Mouse (Mus musculus): ENCODE results near the gene Gid4.

- TF ChIP-seq CTCF (IDR thresholded peaks at IDR 0.05; ENCODE audit: low read depth, low read length), result peak; percentile 77
- TF ChIP-seq POLR2AphosphoS5 (IDR thresholded peaks at IDR 0.05; ENCODE audit: insufficient replicate concordance, low read depth, low read length), result no peak
Measured at GRCm38 (mm10) chr11:60465943-60466380, 49.0 kb downstream of the Gid4 start.

Data from G1E (cell line).